Mouse (Mus musculus) ovary, postnatal 14 days (tissue): ENCODE data around the gene Pid1.

Experiments
- DNase-seq: peaks from one replicate; pipeline ENCODE4 v3.0.0; 2022; ENCODE audit warnings: low spot score

The Pid1 gene

GRCm38 (mm10) chr1:84177696-84178095, 186.3 kb downstream of the Pid1 start:
- no peak for DNase-seq

DNA sequence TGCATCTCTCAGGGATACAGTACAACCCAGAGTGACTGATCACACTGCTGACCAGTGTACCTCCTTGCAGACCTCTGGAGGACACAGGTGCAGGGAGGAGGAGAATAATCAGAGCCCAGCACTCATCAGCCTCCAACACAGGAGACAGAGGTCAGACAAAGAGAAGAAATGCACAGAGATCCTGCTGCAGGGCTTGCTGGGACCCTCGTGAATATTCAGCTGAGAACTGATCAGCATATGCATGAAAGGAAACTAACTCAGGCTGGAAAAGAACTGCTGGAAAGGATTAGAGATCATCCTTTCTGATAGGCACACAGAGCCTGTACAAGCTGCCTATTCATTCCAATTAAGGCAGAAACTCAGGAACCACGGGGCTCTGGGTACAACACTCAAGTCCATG, 186.9 kb downstream of the Pid1 start:
- no peak for DNase-seq

GRCm38 (mm10) chr1:84172941-84173340, 191.0 kb downstream of the Pid1 start:
- DNase-seq, result no peak

DNA sequence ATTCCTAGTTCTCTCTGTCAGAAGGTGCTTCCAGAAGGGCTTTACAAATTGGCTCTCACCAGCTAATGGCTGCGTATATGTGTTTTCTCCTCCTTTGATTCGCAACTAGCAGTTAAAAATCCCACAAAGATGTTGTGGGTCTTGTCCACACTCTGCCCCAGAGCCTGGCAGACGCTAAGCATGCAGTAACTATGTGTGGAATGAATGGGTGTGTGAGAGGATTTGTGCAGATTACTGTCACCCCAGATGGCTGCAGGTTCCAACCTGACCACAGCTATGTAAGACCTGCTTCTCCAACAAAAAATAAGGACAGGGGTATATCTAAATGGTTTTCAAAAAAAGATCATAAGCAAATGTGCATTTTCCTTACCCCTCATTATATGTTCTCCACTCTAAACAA, 206.2 kb downstream of the Pid1 start:
- no peak for DNase-seq

GRCm38 (mm10) chr1:84155585-84155930, 208.4 kb downstream of the Pid1 start:
- DNase-seq, result no peak

- no peak for DNase-seq
These were observed 209.0 kb downstream of the Pid1 start for GRCm38 (mm10) chr1:84154725-84155584.

GRCm38 (mm10) chr1:84153943-84154342, 210.0 kb downstream of the Pid1 start:
- peak; percentile 18 for DNase-seq

DNA sequence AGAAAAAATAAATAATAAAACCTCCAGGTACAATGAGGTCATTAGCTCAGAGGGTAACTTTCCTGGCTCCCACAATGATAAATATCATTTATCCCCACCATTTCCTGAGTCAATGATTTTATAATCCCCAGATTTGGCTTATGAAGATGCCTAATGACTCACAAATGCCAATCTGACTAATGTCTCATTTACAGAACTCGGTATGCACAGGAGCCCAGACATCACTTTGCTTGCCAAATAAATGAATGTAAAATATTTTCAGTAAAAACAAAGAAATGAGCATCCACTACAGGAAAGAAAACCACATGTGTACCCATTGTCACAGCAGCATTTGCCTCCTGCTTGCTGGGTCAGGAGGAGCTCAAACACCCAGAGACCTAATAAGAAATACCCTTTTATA, 222.4 kb downstream of the Pid1 start:
- DNase-seq, result no peak

GRCm38 (mm10) chr1:84132451-84132850, 231.5 kb downstream of the Pid1 start:
- DNase-seq, result no peak

- no peak for DNase-seq
These were observed 232.2 kb downstream of the Pid1 start for GRCm38 (mm10) chr1:84131799-84132198.

- no peak for DNase-seq
These were observed 235.5 kb downstream of the Pid1 start for GRCm38 (mm10) chr1:84128510-84128909.

DNA sequence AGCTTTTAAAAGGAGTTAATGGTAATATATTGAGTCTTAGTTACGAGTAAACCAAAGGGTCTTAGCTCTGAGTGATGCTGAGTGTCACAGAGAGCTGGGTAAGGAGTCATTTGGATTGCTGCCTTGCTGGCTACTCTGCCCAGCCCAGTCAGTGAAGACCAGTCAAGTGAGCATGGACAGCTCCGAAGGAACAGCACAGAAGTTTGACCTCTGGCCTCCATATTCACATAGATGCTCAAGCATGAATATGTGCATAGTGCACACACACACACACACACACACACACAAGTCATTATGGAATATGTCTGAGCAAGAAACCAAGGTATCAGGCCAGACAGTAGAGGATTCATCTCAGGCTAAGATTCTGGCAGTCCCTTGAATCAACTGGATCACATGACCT, 244.7 kb downstream of the Pid1 start:
- no peak for DNase-seq

- DNase-seq, result peak; percentile 11
These were observed 257.2 kb downstream of the Pid1 start for GRCm38 (mm10) chr1:84106756-84107155.

DNA sequence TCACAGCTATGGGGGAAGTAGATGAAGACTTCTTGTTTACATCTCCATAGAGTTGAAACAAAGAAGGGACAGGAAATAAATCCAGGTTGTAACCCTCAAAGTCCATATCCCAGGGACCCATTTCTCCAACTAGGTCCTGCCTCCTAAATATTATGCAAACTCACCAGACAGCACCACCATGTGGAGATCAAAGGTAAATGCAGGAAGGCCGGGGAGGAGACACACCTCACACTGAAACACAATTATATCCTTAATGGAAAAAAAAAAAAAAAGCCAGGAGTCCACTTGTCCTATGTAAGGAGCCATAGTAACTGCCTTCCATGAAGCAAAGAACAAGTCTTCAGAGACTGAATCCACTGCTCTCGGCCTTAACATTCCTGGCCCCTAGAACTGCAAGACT, 261.9 kb downstream of the Pid1 start:
- no peak for DNase-seq

- DNase-seq, result no peak
These were observed 266.6 kb downstream of the Pid1 start for GRCm38 (mm10) chr1:84097398-84097797.

- no peak for DNase-seq
These were observed 270.7 kb downstream of the Pid1 start for GRCm38 (mm10) chr1:84093291-84093690.

DNA sequence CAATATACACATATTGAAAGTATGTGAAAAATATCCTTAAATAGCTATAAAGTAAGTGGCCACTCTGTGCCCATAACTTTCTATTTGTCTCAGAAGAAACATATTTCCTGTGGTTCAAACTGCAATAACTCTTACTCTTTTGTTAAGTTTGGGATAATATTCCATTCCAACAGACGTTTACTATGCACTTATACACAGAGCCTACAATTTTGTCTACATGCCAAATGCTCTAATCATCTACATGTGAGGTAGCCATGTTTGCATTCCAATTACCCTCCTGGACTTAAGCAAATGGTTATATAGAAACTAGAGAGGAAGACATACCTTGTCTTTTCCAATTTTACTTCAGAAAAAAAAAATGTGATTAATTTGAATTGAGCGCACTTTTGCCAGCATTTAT, 274.3 kb downstream of the Pid1 start:
- no peak for DNase-seq

DNA sequence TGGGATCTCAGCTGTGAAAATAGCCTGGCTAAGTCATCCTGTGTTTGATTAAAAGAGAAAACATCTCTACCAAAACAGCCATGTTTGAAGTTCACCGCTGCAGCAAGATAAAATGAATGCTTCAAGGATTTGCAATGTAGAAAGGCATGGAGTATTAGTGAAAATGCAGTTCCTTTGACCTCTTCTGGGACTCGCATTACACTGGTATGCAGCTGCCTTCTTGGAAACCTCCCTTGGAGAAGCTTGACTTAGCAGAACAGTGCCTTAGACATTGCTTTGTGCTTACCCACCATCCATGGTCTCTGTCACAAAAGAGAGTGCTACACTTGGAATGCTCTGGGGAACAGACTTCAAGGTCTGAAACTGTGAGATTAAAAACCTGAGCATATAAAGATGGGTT, 276.0 kb downstream of the Pid1 start:
- no peak for DNase-seq

DNA sequence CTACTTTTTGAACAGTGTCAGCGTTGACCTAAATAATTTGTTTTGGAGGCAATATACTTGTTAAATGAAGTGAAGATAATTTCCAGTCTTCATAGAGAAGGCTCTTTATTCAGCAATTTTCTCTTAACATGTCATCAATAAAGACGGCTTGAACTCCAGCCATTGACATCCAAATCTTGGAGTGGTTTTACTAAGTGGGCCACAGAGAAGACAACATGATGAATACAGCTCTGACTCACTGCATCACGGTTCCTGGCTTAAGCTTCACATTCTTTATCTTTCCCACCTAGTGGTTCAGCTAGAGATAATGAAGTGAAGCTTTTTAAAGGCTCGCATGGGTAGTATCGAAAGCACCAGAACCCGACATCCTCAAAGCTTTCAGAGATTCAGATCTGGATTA, 276.7 kb downstream of the Pid1 start:
- no peak for DNase-seq

- no peak for DNase-seq
These were observed 277.5 kb downstream of the Pid1 start for GRCm38 (mm10) chr1:84086486-84086885.

GRCm38 (mm10) chr1:84085361-84085760, 278.6 kb downstream of the Pid1 start:
- no peak for DNase-seq

DNA sequence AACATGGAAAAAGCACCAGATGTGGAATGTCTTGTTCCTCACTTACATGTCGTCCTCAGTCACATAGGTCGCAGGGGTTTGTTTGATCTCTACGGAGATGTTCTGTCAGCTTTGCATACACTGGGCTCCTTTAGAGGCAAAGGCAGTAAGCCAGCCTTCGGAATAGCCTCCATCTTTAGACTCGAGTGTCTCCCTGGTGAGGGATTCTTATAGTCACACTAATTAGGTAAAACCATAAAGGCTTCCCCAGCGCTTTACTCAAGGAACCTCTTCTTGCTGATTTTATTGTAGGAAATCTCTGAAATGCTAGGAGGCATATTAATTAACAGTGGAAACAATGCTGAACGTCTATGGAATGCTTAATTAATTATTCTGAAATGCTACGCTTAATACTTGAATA, 284.4 kb downstream of the Pid1 start:
- no peak for DNase-seq

- no peak for DNase-seq
These were observed 287.0 kb downstream of the Pid1 start for GRCm38 (mm10) chr1:84077023-84077422.

- DNase-seq, result no peak
These were observed 306.9 kb downstream of the Pid1 start for GRCm38 (mm10) chr1:84056884-84057630.
